Mouse (Mus musculus) intestine, embryonic 14.5 days (tissue): ENCODE results near the gene Abcf1. TPM values are rescaled to one million over a fixed set of nuclear protein-coding genes. Genes with fewer than 3 reads are reported as not detected.
A peak's percentile ranks its signal among the peaks of the same experiment; 100 is the strongest.
"Not testable (repeated sequence)": the region's sequence is repeated elsewhere in the genome, so short reads cannot be mapped to it uniquely, and the experiment has no call there.

Experiments used
- ATAC-seq: fragments of 200-750 bp; cut with Nextera tagmentation; replicated peaks from 2 replicates; pipeline ENCODE4 v1.8.0; 2017; ENCODE audit warnings: low read depth, moderate number of reproducible peaks, moderate TSS enrichment, moderate library complexity; ENCODE audit not compliant: low FRiP score, low TSS enrichment
- DNase-seq: peaks from one replicate; pipeline ENCODE4 v3.0.0-alpha.2; 2018; ENCODE audit warnings: low spot score
- H3K27ac ChIP-seq: fragments of 300-500 bp; sonication (generic); 2 replicates; pipeline ENCODE4 v1.5.1; 2014; ENCODE audit warnings: low read depth, mild to moderate bottlenecking, control low read depth
- H3K27me3 ChIP-seq: fragments of 300-500 bp; sonication (generic); replicated peaks from 2 replicates; pipeline ENCODE4 v1.6.1; 2014; ENCODE audit warnings: low read length, control low read depth; ENCODE audit not compliant: control insufficient read depth, insufficient read depth
- H3K36me3 ChIP-seq: fragments of 300-500 bp; sonication (generic); 2 replicates; pipeline ENCODE4 v1.6.1; 2014; ENCODE audit warnings: low read length, control low read depth; ENCODE audit not compliant: control insufficient read depth, insufficient read depth
- H3K4me1 ChIP-seq: fragments of 300-500 bp; sonication (generic); replicated peaks from 2 replicates; pipeline ENCODE4 v1.6.1; 2014; ENCODE audit warnings: low read length, control low read depth, mixed read lengths; ENCODE audit not compliant: control insufficient read depth, insufficient read depth
- H3K4me2 ChIP-seq: fragments of 300-500 bp; sonication (generic); 2 replicates; pipeline ENCODE4 v1.6.1; 2014; ENCODE audit warnings: low read length
- H3K4me3 ChIP-seq: fragments of 300-500 bp; sonication (generic); 2 replicates; pipeline ENCODE4 v1.5.1; 2014; ENCODE audit warnings: low read depth, low read length, control low read depth, mixed read lengths
- H3K9ac ChIP-seq: fragments of 300-500 bp; sonication (generic); 2 replicates; pipeline ENCODE4 v1.6.1; 2014; ENCODE audit warnings: mild to moderate bottlenecking, low read length
- H3K9me3 ChIP-seq: fragments of 300-500 bp; sonication (generic); 2 replicates; pipeline ENCODE4 v1.6.1; 2016; ENCODE audit warnings: low read length, control low read depth; ENCODE audit not compliant: control insufficient read depth
- WGBS: fragments of 180-500 bp; shearing (Covaris S2); extraction: QIAGEN DNeasy Blood & Tissue Kit; methylation state at CpG from one replicate; pipeline ENCODE4 v1.1.7; 2014; 5-methylcytosine and 5-hydroxymethylcytosine counted together
- polyA plus RNA-seq: library from polyadenylated mRNA; unstranded; fragments of >200 nt; fragmentation: Nextera tagmentation; extraction: Ambion mirVana; gene quantifications from 2 replicates; pipeline ENCODE4 v1.2.1, GENCODE M21; 2014

The Abcf1 gene
- polyA plus RNA-seq = 88.4 and 89.1 TPM in 2 replicates

DNA sequence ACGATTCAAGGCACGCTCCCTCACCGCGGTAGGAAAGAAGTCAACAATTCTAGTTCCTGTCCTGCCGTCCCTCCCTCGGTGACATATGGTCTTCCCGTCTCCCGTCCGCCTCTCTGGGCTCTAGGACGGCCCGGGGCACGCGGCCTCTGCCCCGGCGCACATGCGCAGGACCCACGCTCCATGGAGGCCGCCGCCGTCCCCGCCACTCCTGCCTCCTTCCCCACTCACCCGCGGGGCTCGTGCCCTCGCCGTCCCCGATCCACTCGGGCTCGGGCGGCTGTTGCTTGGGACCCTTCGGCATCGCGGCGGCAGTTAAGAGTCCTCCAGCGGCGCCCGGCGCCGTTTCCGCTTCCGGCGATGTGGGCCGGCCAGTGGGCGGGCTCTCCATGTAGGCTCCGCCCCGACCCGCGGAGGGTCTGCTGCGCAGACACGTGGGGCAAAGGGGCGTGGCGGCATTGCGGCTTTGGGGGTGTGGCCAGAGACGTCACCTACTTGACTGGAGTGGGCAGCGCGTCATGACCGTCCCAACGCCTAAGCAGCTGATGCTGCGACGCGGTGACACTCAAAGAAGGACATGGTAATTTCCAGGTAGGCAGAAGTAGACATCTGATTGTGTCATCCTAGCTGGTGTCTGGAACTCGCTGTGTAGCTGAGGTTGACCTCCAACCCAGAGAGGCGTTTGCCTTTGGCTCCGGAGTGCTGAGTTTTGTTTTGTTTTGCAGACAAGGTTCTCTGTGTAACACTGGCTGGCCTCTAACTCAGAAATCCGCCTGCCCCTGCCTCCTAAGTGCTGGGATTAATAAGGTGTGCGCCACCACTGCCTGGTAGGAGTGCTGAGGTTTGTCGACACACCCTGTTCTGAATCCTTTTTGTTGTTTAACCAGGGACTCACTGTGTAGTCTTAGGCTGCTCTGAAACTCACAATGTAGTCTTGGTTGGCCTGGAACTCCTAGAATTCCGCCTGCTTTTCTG, at the start of gene Abcf1:
TSS of gene Abcf1 (minus strand) at position 344 of the 972 bp plus-strand sequence.
- Histone ChIP-seq H3K4me3 (peak within 1 kb of the TSS; percentile 87), H3K9me3 (no peaks in the 10 kb centered on the region), H3K27me3 (no peaks in the 10 kb centered on the region), H3K36me3 (peaks cover 37% of the 10 kb centered on the region), H3K4me1 (peaks cover 10% of the 10 kb centered on the region), H3K4me2 (peak within 1 kb of the TSS; percentile 93), H3K9ac (peak within 1 kb of the TSS; percentile 65), H3K27ac (peak within 1 kb of the TSS; percentile 34)
- DNase-seq = peak; percentile 99
- ATAC-seq = peak; percentile 96
- WGBS = under 1% methylated on average over 68 of the region's 68 CpGs

DNA sequence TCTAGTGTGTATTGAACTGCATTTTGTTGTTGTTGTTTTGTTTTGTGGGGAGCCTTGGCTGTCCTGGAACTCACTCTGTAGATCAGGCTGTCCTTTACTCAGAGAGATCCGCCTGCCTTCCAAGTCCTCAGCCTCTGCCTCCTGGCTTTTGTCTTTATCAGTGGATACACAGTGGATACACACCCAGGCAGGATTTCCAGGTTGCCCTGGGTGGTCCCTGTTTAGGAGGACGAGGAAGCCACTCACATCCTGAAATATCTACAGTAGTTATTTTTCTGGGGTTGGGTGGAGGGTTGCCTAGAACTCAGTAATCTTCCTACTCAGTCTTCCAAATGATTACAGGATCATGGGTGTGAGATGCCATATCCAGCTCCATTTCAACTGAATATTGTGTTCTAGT, 49.4 kb upstream of the Abcf1 start:
- peaks cover 8% of the 10 kb centered on the region; the same call in 1 of the 2 replicates for H3K4me1 ChIP-seq
- no peak for DNase-seq
- no peak overlapping the region for H3K4me3 ChIP-seq
- H3K9ac ChIP-seq = no peak overlapping the region
- no peak overlapping the region for H3K4me2 ChIP-seq
- no peak overlapping the region for H3K27ac ChIP-seq
- WGBS = 68% methylated on average over 2 of the region's 2 CpGs
- no peaks in the 10 kb centered on the region for H3K9me3 ChIP-seq
- ATAC-seq = no peak
- no peaks in the 10 kb centered on the region for H3K27me3 ChIP-seq
- 0 out of 2 replicates have a peak, but pooled peaks cover 5% of the 10 kb centered on the region for H3K36me3 ChIP-seq

DNA sequence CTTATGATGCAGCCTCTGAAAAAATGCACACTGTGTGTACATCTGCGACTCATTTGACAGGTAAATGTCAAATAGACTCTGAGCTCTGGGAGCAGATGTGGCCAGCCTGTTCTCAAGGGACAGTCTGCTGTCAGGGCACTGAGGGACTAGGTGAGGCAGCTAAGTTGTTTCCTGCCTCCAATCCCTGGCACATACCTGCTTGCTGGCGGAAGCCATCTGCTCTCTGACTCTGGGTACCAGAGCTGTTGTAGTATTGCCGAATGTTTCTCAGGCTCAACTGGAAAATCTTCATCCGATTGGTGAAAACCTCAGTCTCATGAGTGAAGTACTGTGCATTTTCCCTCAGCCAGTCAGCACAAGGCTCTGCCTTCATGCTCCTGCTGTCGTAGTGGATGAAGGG, 47.5 kb upstream of the Abcf1 start:
- no peaks in the 10 kb centered on the region for H3K9me3 ChIP-seq
- 86% methylated on average over 5 of the region's 5 CpGs for WGBS
- 0 out of 2 replicates have a peak, but pooled peaks cover 5% of the 10 kb centered on the region for H3K36me3 ChIP-seq
- no peak overlapping the region for H3K4me3 ChIP-seq
- H3K4me1 ChIP-seq = 0 out of 2 replicates have a peak, but pooled peaks cover 2% of the 10 kb centered on the region
- H3K4me2 ChIP-seq = no peak overlapping the region
- no peaks in the 10 kb centered on the region for H3K27me3 ChIP-seq
- no peak overlapping the region for H3K27ac ChIP-seq
- no peak overlapping the region for H3K9ac ChIP-seq
- no peak for DNase-seq
- ATAC-seq = no peak

DNA sequence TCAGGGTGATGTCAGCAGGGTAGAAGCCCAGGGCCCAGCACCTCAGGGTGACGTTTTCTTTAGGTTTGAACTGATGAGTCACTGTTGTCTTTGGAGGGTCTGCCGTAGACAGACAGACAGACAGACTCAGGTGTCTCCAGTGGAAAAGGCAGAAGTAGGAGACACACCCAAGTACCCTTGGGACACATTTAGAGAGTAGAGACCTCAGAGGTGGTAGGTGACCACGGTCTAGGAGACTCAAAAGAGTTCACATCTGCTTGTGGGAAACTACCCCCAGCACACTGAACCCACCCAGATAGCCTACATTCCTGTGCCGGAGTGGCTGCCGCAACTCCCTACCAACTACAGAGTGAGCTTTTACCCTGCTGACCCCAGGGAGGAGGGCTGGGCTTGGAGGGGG, 45.4 kb upstream of the Abcf1 start:
- Histone ChIP-seq H3K27me3 (no peaks in the 10 kb centered on the region), H3K4me3 (no peak overlapping the region), H3K4me2 (no peak overlapping the region), H3K9me3 (no peaks in the 10 kb centered on the region), H3K9ac (no peak overlapping the region), H3K36me3 (0 out of 2 replicates have a peak, but pooled peaks cover 5% of the 10 kb centered on the region), H3K4me1 (no peaks in the 10 kb centered on the region), H3K27ac (no peak overlapping the region)
- 89% methylated on average over 5 of the region's 5 CpGs for WGBS
- no peak for DNase-seq
- ATAC-seq = no peak

DNA sequence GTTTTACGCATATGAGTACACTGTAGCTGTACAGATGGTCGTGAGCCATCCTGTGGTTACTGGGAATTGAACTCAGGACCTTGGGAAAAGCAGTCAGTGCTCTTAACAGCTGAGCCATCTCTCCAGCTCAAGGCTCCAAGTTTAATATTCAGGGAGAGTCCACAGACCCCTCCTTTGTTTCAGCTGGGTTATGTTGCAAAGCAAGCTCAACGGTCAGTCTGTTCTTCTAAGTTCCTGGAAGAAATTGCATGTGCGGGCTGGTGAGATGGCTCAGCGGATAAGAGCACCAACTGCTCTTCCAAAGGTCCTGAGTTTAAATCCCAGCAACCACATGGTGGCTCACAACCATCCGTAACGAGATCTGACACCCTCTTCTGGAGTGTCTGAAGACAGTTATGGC, 34.8 kb upstream of the Abcf1 start:
- not testable (repeated sequence) for H3K9ac ChIP-seq, ATAC-seq, DNase-seq, H3K36me3 ChIP-seq, H3K4me2 ChIP-seq, H3K27me3 ChIP-seq, H3K4me3 ChIP-seq, H3K4me1 ChIP-seq, H3K27ac ChIP-seq, H3K9me3 ChIP-seq
- 88% methylated on average over 7 of the region's 7 CpGs for WGBS

DNA sequence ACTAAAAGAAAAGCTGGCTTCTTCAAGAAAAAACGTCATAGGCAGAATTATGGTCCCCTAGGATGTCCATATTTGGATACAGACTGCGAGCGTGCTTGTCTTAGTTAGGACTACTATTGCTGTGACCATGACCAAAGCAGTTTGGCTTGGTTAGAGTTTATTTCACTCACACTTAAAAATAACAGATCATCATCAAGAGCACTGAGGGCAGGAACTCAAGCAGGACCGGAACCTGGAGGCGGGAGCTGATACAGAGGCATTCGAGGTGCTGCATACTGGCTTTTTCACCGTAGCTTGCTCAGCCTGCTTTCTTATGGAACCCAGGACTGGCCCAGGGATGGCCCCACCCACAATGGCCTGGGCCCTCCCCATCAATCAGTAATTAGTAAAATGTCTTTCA, 33.8 kb upstream of the Abcf1 start:
- H3K4me1 ChIP-seq = no peaks in the 10 kb centered on the region
- no peaks in the 10 kb centered on the region for H3K36me3 ChIP-seq
- 0 out of 2 replicates have a peak, but pooled peaks cover 3% of the 10 kb centered on the region for H3K9me3 ChIP-seq
- no peak overlapping the region for H3K4me2 ChIP-seq
- DNase-seq (no peak), ATAC-seq (no peak)
- no peak overlapping the region for H3K27ac ChIP-seq
- no peak overlapping the region for H3K9ac ChIP-seq
- H3K27me3 ChIP-seq = no peaks in the 10 kb centered on the region
- 94% methylated on average over 7 of the region's 7 CpGs for WGBS
- H3K4me3 ChIP-seq = no peak overlapping the region

DNA sequence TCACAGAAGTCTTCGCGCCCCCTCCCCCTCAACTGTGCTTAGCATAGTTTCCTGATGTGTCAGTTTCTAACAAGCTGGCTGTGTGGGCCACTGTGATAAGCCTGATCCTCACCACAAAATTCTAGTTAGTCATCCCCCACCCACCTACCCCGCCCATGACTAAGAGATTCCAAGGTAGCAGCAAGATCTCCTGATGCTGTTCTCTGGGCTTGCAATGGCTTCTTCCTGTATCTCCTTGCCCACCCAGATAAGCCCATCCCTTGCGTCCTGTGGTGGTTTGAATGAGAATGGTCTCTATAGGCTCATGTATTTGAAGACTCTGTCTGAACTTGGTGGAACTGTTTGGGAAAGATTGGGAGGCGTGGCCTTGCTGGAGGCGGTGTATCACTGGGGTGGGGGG, 32.4 kb upstream of the Abcf1 start:
- Histone ChIP-seq H3K4me2 (no peak overlapping the region), H3K9ac (no peak overlapping the region), H3K9me3 (0 out of 2 replicates have a peak, but pooled peaks cover 3% of the 10 kb centered on the region), H3K4me1 (no peaks in the 10 kb centered on the region; the same call in 1 of the 2 replicates), H3K27ac (no peak overlapping the region), H3K4me3 (no peak overlapping the region), H3K36me3 (no peaks in the 10 kb centered on the region), H3K27me3 (no peaks in the 10 kb centered on the region)
- WGBS = 90% methylated on average over 6 of the region's 6 CpGs
- DNase-seq (no peak), ATAC-seq (no peak)

DNA sequence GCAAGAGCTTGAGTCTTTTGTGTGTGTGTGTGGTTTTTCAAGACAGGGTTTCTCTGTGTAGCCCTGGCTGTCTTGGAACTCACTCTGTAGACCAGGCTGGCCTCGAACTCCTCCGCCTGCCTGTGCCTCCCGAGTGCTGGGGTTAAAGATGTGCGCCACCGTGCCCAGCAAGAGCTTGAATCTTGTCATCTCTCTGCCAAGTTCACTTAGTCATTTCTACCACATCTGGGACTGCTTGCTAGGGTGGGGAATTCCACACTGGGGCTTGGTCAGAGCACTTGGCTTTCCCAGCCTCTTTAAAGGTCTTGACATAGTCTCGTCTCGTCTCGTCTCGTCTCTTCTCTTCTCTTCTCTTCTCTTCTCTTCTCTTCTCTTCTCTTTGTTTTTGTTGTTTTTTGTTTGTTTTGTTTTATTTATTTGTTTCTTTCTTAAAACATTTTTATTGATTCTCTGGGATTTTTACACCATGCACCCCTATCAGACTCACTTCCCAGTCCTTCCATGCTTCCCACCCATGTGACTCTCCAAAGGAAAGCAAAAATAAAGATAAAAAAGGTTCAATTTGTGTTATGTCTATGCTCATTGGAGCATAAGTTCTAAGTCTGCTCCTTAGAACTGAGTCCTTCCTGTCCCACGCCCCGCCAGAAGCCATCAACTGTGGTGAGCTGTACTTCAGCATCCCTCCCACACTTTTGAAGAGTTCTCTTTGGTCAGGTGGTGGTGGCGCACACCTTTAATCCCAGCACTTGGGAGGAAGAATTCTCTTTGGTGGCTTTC, 31.7 kb upstream of the Abcf1 start:
- no peaks in the 10 kb centered on the region for H3K36me3 ChIP-seq
- ATAC-seq = no peak
- no peaks in the 10 kb centered on the region for H3K27me3 ChIP-seq
- no peak for DNase-seq
- H3K4me3 ChIP-seq = no peak overlapping the region
- H3K9me3 ChIP-seq = no peaks in the 10 kb centered on the region
- H3K27ac ChIP-seq = no peak overlapping the region
- no peaks in the 10 kb centered on the region; the same call in 1 of the 2 replicates for H3K4me1 ChIP-seq
- no peak overlapping the region for H3K4me2 ChIP-seq
- WGBS = 90% methylated on average over 12 of the region's 12 CpGs
- no peak overlapping the region for H3K9ac ChIP-seq
